Mouse (Mus musculus): ENCODE data around the gene Rasa2.

DNA sequence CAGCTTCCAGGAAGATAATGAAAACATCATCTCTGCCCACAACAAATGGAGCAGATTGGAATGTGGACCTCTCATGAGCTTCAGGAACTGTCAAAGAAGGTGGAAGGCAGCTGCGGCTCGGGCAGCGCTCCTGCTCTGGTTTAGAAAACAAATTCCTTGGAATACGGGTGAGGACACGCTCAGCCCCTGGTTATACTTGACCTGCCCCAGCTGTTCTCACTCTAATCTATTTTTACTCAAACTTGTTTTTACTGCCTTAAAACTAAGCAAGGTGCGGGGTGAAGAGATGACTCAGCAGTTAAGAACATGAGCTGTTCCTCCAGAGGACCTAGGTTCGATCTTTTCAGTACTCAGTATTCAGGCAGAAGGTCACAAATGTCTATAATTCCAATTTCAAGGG is 130.2 kb downstream of the Rasa2 start:
- no peak for TF ChIP-seq HCFC1 (IDR thresholded peaks at IDR 0.05; ENCODE audit: borderline replicate concordance, insufficient read depth, low read length)
- TF ChIP-seq MAFK (IDR thresholded peaks at IDR 0.05; ENCODE audit: insufficient read depth, low read depth, low read length) = peak; percentile 71
- no peak for TF ChIP-seq ZC3H11A (IDR thresholded peaks at IDR 0.05; ENCODE audit: borderline replicate concordance, low read depth, low read length)
- no peak for TF ChIP-seq ZNF384 (IDR thresholded peaks at IDR 0.05; ENCODE audit: low read depth, low read length)
- TF ChIP-seq CHD2 (IDR thresholded peaks at IDR 0.05; ENCODE audit: low read depth, low read length) = no peak

Data from ES-E14 (cell line).